Mouse (Mus musculus) bone marrow macrophage, adult 2 months (primary cell): ENCODE measurements at regions not wholly inside any gene's neighbourhood (a gene's known extent, or its start where the extent isn't known, plus 50 kb on each side); places are given as distances from the start of the nearest gene placed in this dataset.

Source experiments
- H3K27ac ChIP-seq: 2 replicates; pipeline ENCODE4 v1.5.1; 2012; ENCODE audit warnings: low read depth, low read length; ENCODE audit not compliant: insufficient read depth
- H3K4me1 ChIP-seq: 2 replicates; pipeline ENCODE4 v1.6.1; 2012; ENCODE audit warnings: low read length; ENCODE audit not compliant: control insufficient read depth, insufficient read depth
- H3K4me3 ChIP-seq: 2 replicates; pipeline ENCODE4 v1.5.1; 2012; ENCODE audit warnings: mild to moderate bottlenecking, low read length, moderate library complexity; ENCODE audit not compliant: insufficient read depth
- CTCF ChIP-seq: IDR thresholded peaks from 2 replicates; pipeline ENCODE4 v1.5.1; 2012; ENCODE audit warnings: low read depth, mild to moderate bottlenecking, low read length, moderate library complexity
- POLR2A ChIP-seq: IDR thresholded peaks from 2 replicates; pipeline ENCODE4 v1.6.1; 2012; ENCODE audit warnings: mild to moderate bottlenecking, low read depth, low read length, borderline replicate concordance

DNA sequence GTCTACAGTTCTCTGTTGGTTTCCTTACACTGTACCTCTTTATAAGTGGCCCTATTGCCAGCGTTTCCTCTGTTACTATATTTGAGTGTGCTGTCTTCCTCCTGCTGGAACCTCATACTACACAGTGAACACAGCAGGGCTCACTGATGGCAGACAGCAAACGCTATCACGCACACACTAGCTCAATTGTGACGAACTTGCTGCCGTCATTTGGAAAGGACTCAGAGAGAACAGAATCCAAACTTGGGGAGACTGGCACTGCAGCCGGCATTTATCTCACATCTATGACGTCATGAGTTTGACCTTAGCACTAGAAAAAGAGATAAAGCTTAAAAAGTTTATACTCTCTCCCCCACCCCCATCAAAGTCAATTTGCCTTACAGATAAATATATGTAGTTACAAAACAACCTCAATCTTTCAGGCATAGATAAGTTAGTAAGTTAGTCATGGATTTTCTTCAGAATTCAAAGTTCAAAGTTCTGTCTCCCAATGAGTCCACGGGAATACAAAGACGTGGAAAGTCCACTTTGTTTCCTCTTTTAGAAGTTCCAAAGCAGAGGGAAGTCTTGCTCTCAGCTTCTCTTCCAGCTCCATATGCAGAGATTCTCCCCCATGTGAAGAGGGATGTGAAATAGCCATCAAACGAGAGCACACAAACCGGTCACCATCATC, 196.8 kb downstream of the Sptssa start:
- Histone ChIP-seq H3K4me1 (no peaks in the 10 kb centered on the region), H3K4me3 (no peak overlapping the region), H3K27ac (no peak overlapping the region)
- no peak for TF ChIP-seq CTCF
- TF ChIP-seq POLR2A, result no peak

DNA sequence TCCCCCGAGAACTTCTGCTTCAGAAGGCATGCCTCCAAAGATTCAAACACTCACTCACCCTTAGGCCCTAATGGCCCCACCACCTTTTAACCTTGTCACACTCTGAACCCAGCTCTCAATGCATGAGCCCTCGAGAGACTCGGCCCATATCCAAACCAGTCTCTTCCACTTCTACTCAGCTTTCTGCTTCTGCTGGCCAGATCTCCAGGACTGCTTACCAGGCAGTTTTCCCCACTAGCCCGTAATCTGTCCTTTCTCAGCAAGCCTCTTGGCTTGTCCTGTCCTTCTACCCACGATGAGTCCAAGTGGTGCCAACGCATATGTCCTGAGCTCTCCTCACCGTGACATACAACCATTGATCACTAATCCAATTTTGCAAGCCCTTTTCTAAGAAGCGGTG, 199.6 kb downstream of the Sptssa start:
- no peak overlapping the region for H3K4me3 ChIP-seq

DNA sequence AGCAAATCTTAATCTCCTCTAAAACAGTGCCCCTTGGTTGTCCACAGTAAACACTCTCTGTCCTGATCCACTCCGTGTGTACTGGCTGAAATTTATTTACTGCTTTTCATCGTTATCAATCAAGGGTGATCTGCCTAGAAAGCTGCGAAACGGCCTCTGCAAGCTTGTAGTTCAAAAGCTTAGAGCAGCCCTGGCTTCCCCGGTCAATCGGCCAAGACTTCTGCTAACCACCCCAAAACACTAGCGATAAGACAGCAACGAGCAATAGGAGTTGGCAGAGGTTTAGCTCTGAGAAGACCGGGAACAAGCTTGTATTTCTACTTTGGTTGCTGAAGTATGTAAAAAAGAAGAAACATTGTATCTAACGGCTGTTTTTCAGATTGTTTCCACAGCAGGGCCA, 201.8 kb downstream of the Sptssa start:
- Histone ChIP-seq H3K27ac (no peak overlapping the region), H3K4me1 (no peaks in the 10 kb centered on the region), H3K4me3 (no peak overlapping the region)
- TF ChIP-seq CTCF, result no peak
- TF ChIP-seq POLR2A, result no peak

More for the DNA sequence above, 199.6 kb downstream of the Sptssa start:
- TF ChIP-seq POLR2A (no peak), CTCF (no peak)
- Histone ChIP-seq H3K4me1 (no peaks in the 10 kb centered on the region), H3K27ac (no peak overlapping the region)

GRCm38 (mm10) chr12:54453343-54453742, 203.0 kb downstream of the Sptssa start:
- H3K4me3 ChIP-seq, result no peak overlapping the region
- TF ChIP-seq CTCF (no peak), POLR2A (no peak)
- H3K4me1 ChIP-seq, result peaks cover 2% of the 10 kb centered on the region
- H3K27ac ChIP-seq, result no peak overlapping the region

DNA sequence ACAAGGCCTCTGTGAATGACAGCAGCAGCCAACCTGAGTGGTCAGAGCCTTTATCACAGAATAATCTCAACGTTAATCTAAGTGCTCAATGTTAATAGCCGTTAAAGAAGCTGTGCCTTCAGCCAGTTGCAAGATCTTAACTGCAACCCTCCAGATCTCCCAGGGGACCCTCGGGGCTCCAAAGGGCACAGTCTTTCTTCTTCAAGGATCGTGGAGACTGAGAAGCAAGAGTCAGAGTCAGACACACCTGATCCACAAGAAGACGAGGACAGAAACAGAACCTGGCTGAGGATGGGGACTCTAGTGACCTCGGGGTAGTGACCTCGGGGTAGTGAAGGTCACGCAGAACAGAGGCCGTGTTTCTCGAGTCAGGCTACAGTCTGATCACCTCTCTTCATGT, 206.0 kb downstream of the Sptssa start:
- H3K4me3 ChIP-seq, result no peak overlapping the region
- no peak overlapping the region for H3K27ac ChIP-seq
- peaks cover 7% of the 10 kb centered on the region for H3K4me1 ChIP-seq
- no peak for TF ChIP-seq CTCF
- TF ChIP-seq POLR2A, result no peak

- no peak overlapping the region for H3K4me3 ChIP-seq
- TF ChIP-seq POLR2A (no peak), CTCF (no peak)
- peaks cover 24% of the 10 kb centered on the region for H3K4me1 ChIP-seq
- no peak overlapping the region for H3K27ac ChIP-seq
Measured at GRCm38 (mm10) chr12:54448221-54448620, 208.2 kb downstream of the Sptssa start.

DNA sequence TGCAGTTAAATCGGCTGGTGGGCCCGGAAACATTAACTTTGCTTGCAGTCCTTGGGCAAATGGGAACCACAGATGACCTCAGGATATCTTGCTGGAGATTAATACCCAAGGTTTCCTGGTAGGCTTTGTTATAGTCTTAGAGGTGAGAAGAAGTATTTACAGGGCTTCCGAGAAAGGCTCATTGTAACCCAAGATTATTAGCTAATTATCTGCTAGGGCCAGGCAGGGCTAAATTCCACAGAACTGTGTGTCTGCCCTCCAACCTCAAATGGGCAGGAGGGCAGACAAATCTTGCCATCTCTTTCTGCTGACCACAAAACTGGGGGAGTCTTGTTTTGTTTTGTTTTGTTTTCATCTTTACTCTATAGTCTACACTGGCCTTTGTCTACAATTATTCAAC, 209.0 kb downstream of the Sptssa start:
- no peak overlapping the region for H3K4me3 ChIP-seq
- H3K4me1 ChIP-seq, result peaks cover 24% of the 10 kb centered on the region
- no peak overlapping the region for H3K27ac ChIP-seq
- TF ChIP-seq POLR2A (no peak), CTCF (no peak)

DNA sequence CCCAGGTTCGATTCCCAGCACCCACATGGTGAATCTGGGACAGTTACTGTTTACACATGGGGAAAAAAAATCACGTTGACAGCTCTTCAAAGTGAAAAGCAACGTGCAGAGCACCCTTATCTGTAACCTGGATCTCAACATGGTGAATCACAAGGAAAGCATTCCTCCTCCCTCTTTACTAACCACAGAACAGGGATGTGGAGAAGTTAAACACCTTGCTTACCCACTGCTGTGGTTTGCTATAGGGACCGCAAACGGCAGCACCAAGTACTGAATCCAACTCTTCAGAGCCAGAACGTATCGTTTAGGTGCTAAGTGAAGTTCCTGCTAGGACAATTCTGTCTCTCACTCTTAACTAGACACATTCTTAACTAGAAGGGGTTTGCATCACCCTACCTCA, 210.0 kb downstream of the Sptssa start:
- no peak overlapping the region for H3K27ac ChIP-seq
- peaks cover 24% of the 10 kb centered on the region for H3K4me1 ChIP-seq
- TF ChIP-seq CTCF, result no peak
- TF ChIP-seq POLR2A, result no peak
- H3K4me3 ChIP-seq, result no peak overlapping the region

GRCm38 (mm10) chr12:54444416-54444815, 212.0 kb downstream of the Sptssa start:
- no peak for TF ChIP-seq POLR2A
- TF ChIP-seq CTCF, result no peak
- H3K4me3 ChIP-seq, result no peak overlapping the region
- no peak overlapping the region for H3K27ac ChIP-seq
- peaks cover 24% of the 10 kb centered on the region for H3K4me1 ChIP-seq

DNA sequence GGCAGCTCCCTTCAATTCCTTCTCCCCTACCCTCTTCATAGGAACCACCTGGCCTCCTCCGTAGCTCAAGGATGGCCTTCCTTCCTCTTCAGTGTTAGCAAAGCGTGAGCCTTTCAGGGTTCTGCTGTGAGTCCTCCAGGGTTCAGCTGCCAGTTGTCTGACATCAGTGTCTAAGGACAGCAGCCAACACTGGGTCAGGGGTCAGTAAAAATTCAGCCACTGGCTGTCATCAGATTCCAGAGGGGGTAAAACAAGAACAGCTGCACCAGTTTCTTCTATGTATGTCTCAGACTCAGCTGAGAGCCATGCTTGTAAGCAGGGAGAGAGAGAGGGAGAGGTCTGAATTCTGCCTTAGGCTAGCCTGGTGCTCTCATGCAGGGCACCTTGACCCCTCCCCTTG, 213.1 kb downstream of the Sptssa start:
- Histone ChIP-seq H3K4me3 (no peak overlapping the region), H3K27ac (no peak overlapping the region), H3K4me1 (peaks cover 22% of the 10 kb centered on the region)
- TF ChIP-seq POLR2A (no peak), CTCF (no peak)
